Mouse (Mus musculus): ENCODE results near the gene Dnajc15.
"Not testable (repeated sequence)": the region's sequence is repeated elsewhere in the genome, so short reads cannot be mapped to it uniquely, and the experiment has no call there.

Dnajc15 gene

GRCm38 (mm10) chr14:77874304-77875241, at the start of gene Dnajc15:
Gene Dnajc15 (minus strand): TSS chr14:77875125.
- DNase-seq (ENCODE audit: low spot score in 2 of 2), result peak; percentile 78 to 84

GRCm38 (mm10) chr14:77923076-77923865, 48.3 kb upstream of the Dnajc15 start:
- DNase-seq (ENCODE audit: low spot score in 2 of 2), result no peak

- no peak for DNase-seq (ENCODE audit: low spot score in 2 of 2)
Measured at GRCm38 (mm10) chr14:77921641-77922040, 46.7 kb upstream of the Dnajc15 start.

- no peak for DNase-seq (ENCODE audit: low spot score in 2 of 2)
Measured at GRCm38 (mm10) chr14:77915776-77916175, 40.9 kb upstream of the Dnajc15 start.

GRCm38 (mm10) chr14:77906586-77906985, 31.7 kb upstream of the Dnajc15 start:
- DNase-seq (ENCODE audit: low spot score in 2 of 2), result no peak

- DNase-seq (ENCODE audit: low spot score in 2 of 2), result no peak
Measured at GRCm38 (mm10) chr14:77905466-77905865, 30.5 kb upstream of the Dnajc15 start.

- DNase-seq (ENCODE audit: low spot score in 2 of 2), result no peak
Measured at GRCm38 (mm10) chr14:77904171-77904762, 29.3 kb upstream of the Dnajc15 start, which contains the start of gene Epsti1. Gene Epsti1 (plus strand): TSS chr14:77904239.

GRCm38 (mm10) chr14:77902541-77902940, 27.6 kb upstream of the Dnajc15 start:
- no peak for DNase-seq (ENCODE audit: low spot score in 2 of 2)

- no peak for DNase-seq (ENCODE audit: low spot score in 2 of 2)
Measured at GRCm38 (mm10) chr14:77895951-77896350, 21.0 kb upstream of the Dnajc15 start.

GRCm38 (mm10) chr14:77889911-77890310, 15.0 kb upstream of the Dnajc15 start:
- no peak for DNase-seq (ENCODE audit: low spot score in 2 of 2)

- DNase-seq (ENCODE audit: low spot score in 2 of 2), result no peak
Measured at GRCm38 (mm10) chr14:77886941-77887340, 12.0 kb upstream of the Dnajc15 start.

- no peak for DNase-seq (ENCODE audit: low spot score in 2 of 2)
Measured at GRCm38 (mm10) chr14:77886376-77886775, 11.5 kb upstream of the Dnajc15 start.

GRCm38 (mm10) chr14:77882669-77883068, 7.7 kb upstream of the Dnajc15 start:
- peak in 1 of 2 experiments; percentile 49 for DNase-seq (ENCODE audit: low spot score in 2 of 2)

GRCm38 (mm10) chr14:77881998-77882397, 7.1 kb upstream of the Dnajc15 start:
- no peak for DNase-seq (ENCODE audit: low spot score in 2 of 2)

- DNase-seq (ENCODE audit: low spot score in 2 of 2), result not testable (repeated sequence)
Measured at GRCm38 (mm10) chr14:77877876-77878275, 3.0 kb upstream of the Dnajc15 start.

GRCm38 (mm10) chr14:77876199-77876598, 1.3 kb upstream of the Dnajc15 start:
- no peak for DNase-seq (ENCODE audit: low spot score in 2 of 2)

- DNase-seq (ENCODE audit: low spot score in 2 of 2), result no peak
Measured at GRCm38 (mm10) chr14:77871380-77871975, 3.4 kb downstream of the Dnajc15 start.

- no peak for DNase-seq (ENCODE audit: low spot score in 2 of 2)
Measured at GRCm38 (mm10) chr14:77870926-77871325, 4.0 kb downstream of the Dnajc15 start.

GRCm38 (mm10) chr14:77867601-77868000, 7.3 kb downstream of the Dnajc15 start:
- DNase-seq (ENCODE audit: low spot score in 2 of 2), result no peak

- DNase-seq (ENCODE audit: low spot score in 2 of 2), result no peak
Measured at GRCm38 (mm10) chr14:77864510-77864909, 10.4 kb downstream of the Dnajc15 start.

- DNase-seq (ENCODE audit: low spot score in 2 of 2), result no peak
Measured at GRCm38 (mm10) chr14:77864051-77864450, 10.9 kb downstream of the Dnajc15 start.

Measured in cerebellum, postnatal 4 days (tissue).